Mouse (Mus musculus) heart, embryonic 16.5 days (tissue): ENCODE results near the gene Klhl10. TPM values are rescaled to one million over a fixed set of nuclear protein-coding genes. Genes with fewer than 3 reads are reported as not detected.
A peak's percentile ranks its signal among the peaks of the same experiment; 100 is the strongest.

Experiments
- ATAC-seq: fragments of 200-750 bp; cut with Nextera tagmentation; replicated peaks from 2 replicates; pipeline ENCODE4 v1.8.0; 2017; ENCODE audit warnings: moderate number of reproducible peaks; ENCODE audit not compliant: insufficient read depth, low FRiP score; ENCODE audit errors: extremely low read depth
- H3K27ac ChIP-seq: fragments of 300-500 bp; sonication (generic); 2 replicates; pipeline ENCODE4 v1.5.1; 2014; ENCODE audit warnings: mild to moderate bottlenecking, low read length, control low read depth, moderate library complexity
- H3K27me3 ChIP-seq: fragments of 300-500 bp; sonication (generic); 2 replicates; pipeline ENCODE4 v1.6.1; 2014; ENCODE audit warnings: low read length, mixed read lengths; ENCODE audit not compliant: control insufficient read depth, insufficient read depth
- H3K36me3 ChIP-seq: fragments of 300-500 bp; sonication (generic); 2 replicates; pipeline ENCODE4 v1.6.1; 2014; ENCODE audit not compliant: control insufficient read depth, insufficient read depth
- H3K4me1 ChIP-seq: fragments of 300-500 bp; sonication (generic); 2 replicates; pipeline ENCODE4 v1.6.1; 2014; ENCODE audit warnings: low read length, mixed read lengths; ENCODE audit not compliant: control insufficient read depth, insufficient read depth
- H3K4me2 ChIP-seq: fragments of 300-500 bp; sonication (generic); 2 replicates; pipeline ENCODE4 v1.6.1; 2014; ENCODE audit warnings: low read depth, mild to moderate bottlenecking, control low read depth, low read length
- H3K4me3 ChIP-seq: fragments of 300-500 bp; sonication (generic); 2 replicates; pipeline ENCODE4 v1.5.1; 2014; ENCODE audit warnings: mild to moderate bottlenecking, control low read depth, low read length
- H3K9ac ChIP-seq: fragments of 300-500 bp; sonication (generic); 2 replicates; pipeline ENCODE4 v1.6.1; 2014; ENCODE audit warnings: low read length, control low read depth
- H3K9me3 ChIP-seq: fragments of 300-500 bp; sonication (generic); replicated peaks from 2 replicates; pipeline ENCODE4 v1.6.1; 2016; ENCODE audit warnings: low read length; ENCODE audit not compliant: control insufficient read depth
- WGBS: fragments of 180-500 bp; shearing (Covaris S2); extraction: QIAGEN DNeasy Blood & Tissue Kit; methylation state at CpG from one replicate; pipeline ENCODE4 v1.1.7; 2014; 5-methylcytosine and 5-hydroxymethylcytosine counted together
- polyA plus RNA-seq: library from polyadenylated mRNA; unstranded; fragments of >200 nt; fragmentation: Nextera tagmentation; extraction: Ambion mirVana; gene quantifications from 2 replicates; pipeline ENCODE4 v1.2.1, GENCODE M21; 2015

Gene Klhl10
- polyA plus RNA-seq, 1 experiment from 2014 or later = 0.29 TPM

DNA sequence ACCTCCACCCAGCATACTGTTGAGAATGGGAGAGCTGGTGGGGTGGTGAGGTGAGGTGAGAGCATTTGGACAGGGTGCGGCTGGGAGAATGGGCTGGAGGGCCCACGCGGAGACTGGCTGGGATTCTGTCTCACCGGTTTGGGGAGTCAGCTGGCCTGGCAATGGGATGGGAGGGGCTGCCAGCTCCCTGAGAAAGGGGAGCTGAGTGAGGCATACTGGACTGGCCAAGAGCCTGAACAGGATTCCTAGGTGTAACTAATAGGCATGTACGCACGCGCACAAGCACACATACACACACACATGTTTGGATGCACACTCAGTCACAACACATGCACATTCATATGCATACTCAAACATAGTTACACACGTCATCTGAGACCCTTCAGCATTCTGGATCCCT, 35.4 kb upstream of the Klhl10 start:
- Histone ChIP-seq H3K4me1 (peaks cover 37% of the 10 kb centered on the region), H3K9me3 (no peaks in the 10 kb centered on the region), H3K27me3 (no peaks in the 10 kb centered on the region), H3K27ac (no peak overlapping the region), H3K4me3 (no peak overlapping the region), H3K4me2 (no peak overlapping the region), H3K9ac (no peak overlapping the region), H3K36me3 (peaks cover 8% of the 10 kb centered on the region)
- 78% methylated on average over 8 of the region's 8 CpGs for WGBS
- ATAC-seq = no peak

DNA sequence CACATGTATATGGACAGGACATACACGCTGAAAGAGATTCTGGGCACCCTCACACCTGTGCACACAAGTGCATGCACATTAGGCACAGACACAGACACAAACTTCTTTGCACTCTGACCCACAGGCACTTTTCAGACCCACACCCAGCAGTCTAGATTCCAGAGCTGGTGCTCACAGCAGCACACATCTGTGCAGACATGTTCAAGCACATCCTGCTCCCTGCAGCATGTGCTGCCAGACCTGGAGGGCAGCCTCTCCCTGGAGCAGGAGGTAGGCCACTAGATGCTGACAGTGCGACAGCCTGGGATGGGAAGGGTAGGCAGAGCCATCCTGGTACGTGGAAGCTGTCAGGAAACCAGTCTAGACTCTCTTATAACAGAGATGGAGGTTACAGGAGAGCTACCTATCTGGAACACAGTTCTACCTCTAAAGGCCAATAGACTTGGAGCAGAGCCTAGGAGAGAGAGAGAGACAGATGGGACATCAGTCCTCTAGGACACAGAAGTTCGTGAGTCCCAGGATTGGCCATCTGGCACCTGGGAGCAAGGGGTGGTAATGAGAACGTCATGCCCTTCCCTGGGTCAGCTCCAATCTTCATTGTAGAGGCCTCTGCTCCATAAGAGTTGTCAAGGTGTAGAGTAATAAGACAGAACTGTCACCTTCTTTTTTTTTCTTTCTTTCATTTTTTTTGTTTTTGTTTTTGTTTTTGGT, 34.6 kb upstream of the Klhl10 start:
- H3K9me3 ChIP-seq = no peaks in the 10 kb centered on the region
- H3K4me3 ChIP-seq = no peak overlapping the region
- ATAC-seq = no peak
- H3K9ac ChIP-seq = 0 out of 2 replicates have a peak overlapping the region, but pooled peaks have one; percentile 22
- H3K36me3 ChIP-seq = peaks cover 8% of the 10 kb centered on the region
- no peak overlapping the region for H3K27ac ChIP-seq
- WGBS = 84% methylated on average over 5 of the region's 5 CpGs
- H3K4me1 ChIP-seq = peaks cover 32% of the 10 kb centered on the region
- no peak overlapping the region for H3K4me2 ChIP-seq
- no peaks in the 10 kb centered on the region for H3K27me3 ChIP-seq

DNA sequence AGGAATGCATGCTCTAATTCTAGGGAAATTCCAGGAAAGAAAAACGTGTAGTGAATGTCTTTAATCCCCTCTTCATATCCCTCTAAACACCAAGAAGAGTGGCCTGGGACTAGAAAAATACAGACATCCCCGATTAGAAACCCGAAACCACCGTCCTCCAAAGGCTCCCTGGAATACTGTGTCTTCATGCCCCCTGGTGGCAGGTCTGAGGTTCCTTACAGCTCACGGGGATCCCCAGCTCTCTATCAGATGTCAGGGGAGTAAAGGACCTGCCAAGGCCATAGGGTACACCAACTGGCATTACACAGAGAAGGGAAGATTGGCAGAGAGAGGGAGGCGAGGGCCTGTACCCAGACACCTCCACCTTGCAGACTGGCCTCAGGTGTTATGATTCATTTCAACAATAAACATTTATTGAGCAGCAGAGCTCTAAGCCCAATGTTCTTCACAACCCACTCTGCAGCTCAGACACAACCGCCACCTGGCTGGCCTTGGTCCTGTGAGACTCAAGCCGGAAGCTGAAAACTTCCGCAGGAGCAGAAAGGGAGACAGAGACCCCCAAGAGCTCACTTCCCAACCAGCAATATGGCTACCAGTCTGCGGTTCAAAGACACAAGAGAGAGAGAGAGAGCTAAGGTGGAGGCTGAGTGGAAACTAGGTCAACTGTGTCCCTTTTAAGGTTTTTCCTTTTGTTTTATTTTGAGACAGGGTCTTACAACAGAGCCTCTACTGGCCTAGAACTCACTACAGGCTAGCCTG, 33.5 kb upstream of the Klhl10 start:
- 36% methylated on average over 10 of the region's 10 CpGs for WGBS
- H3K4me3 ChIP-seq = no peak overlapping the region
- no peaks in the 10 kb centered on the region for H3K9me3 ChIP-seq
- H3K9ac ChIP-seq = no peak overlapping the region
- H3K36me3 ChIP-seq = peaks cover 8% of the 10 kb centered on the region
- ATAC-seq = peak; percentile 46; the same call in 1 of the 2 replicates
- peak overlapping the region; percentile 37 for H3K27ac ChIP-seq
- peaks cover 33% of the 10 kb centered on the region for H3K4me1 ChIP-seq
- no peaks in the 10 kb centered on the region for H3K27me3 ChIP-seq
- no peak overlapping the region for H3K4me2 ChIP-seq

DNA sequence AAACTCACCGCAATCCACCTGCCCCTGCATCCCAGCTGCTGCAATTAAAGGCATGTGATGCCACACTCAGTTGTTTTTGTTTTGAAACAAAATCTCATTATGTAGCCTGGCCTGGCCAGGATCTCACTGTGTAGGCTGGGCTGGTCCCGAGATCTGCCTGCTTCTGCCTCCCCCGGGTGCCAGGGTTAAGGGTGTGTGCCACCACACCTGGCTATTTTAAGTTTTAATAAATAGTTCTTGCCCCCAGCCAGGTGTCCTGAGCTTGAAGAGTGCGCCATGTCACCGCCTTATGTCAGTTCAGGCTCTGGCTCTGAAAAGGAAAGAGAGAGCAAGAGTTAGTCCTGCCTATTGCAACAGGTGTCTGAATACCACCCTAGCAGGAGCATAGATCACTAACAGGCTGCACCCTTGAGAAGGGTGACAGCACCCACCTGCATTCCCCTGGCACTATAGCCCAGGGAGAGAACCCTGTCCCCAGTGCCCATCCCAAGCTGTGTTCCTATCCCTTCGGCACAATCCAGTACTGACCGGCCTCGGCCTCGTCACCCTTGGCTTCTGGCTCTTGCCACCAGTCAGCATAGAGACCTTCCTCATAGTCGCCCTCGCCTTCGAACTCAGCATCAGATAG, 32.8 kb upstream of the Klhl10 start:
- 91% methylated on average over 12 of the region's 12 CpGs for WGBS
- no peak for ATAC-seq
- Histone ChIP-seq H3K4me3 (no peak overlapping the region), H3K4me2 (no peak overlapping the region), H3K4me1 (peaks cover 30% of the 10 kb centered on the region), H3K27ac (no peak overlapping the region), H3K36me3 (peaks cover 8% of the 10 kb centered on the region), H3K9me3 (no peaks in the 10 kb centered on the region), H3K9ac (no peak overlapping the region), H3K27me3 (no peaks in the 10 kb centered on the region)

DNA sequence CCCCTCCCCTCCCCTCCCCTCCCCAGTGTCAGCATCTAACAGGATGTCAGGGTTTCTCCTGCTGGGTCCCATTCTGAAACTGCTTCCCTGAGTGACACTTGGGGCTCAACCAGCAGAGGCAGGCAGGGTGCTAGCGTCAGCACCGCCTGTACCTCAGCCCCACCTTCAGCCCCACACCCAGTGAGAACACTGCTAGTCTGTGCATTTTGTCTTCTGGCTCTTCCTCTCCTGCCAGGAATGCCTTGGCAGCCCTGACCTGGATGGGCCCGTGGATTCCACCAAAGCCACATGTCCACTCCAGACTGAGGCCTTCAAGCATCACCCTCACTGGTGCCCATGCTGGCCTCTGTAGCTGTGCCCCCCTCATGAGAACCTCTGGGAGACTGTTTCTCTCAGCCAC, 32.0 kb upstream of the Klhl10 start:
- no peak for ATAC-seq
- no peak overlapping the region for H3K9ac ChIP-seq
- H3K4me3 ChIP-seq = no peak overlapping the region
- no peaks in the 10 kb centered on the region for H3K9me3 ChIP-seq
- H3K4me2 ChIP-seq = no peak overlapping the region
- peaks cover 26% of the 10 kb centered on the region for H3K4me1 ChIP-seq
- H3K27ac ChIP-seq = no peak overlapping the region
- no peaks in the 10 kb centered on the region for H3K27me3 ChIP-seq
- 67% methylated on average over 3 of the region's 3 CpGs for WGBS
- H3K36me3 ChIP-seq = peaks cover 8% of the 10 kb centered on the region

DNA sequence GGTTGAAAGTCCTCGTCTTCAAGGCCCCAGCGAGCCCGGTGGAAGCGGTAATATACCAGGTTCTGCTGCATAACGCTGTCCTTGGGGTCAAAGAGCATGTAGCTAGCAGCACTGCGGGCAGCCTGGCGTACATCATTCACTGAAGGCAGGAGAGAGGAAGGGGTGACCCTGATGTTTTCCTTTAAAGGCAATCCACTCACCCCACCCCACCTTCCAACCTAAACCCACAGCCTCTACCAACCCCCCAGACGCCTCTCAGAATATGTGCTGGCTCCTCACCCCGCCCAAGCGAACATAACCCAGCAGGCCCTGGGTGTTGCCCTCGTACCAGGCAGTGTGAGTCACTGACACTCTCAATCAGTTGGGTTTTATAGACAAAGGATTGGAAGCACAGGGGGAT, 30.0 kb upstream of the Klhl10 start:
- Histone ChIP-seq H3K4me2 (no peak overlapping the region; the same call in 1 of the 2 replicates), H3K4me1 (peaks cover 32% of the 10 kb centered on the region), H3K9me3 (no peaks in the 10 kb centered on the region), H3K27ac (no peak overlapping the region), H3K27me3 (no peaks in the 10 kb centered on the region), H3K9ac (no peak overlapping the region), H3K36me3 (peaks cover 8% of the 10 kb centered on the region), H3K4me3 (no peak overlapping the region)
- ATAC-seq = no peak
- 58% methylated on average over 11 of the region's 11 CpGs for whole genome bisulfite sequencing

DNA sequence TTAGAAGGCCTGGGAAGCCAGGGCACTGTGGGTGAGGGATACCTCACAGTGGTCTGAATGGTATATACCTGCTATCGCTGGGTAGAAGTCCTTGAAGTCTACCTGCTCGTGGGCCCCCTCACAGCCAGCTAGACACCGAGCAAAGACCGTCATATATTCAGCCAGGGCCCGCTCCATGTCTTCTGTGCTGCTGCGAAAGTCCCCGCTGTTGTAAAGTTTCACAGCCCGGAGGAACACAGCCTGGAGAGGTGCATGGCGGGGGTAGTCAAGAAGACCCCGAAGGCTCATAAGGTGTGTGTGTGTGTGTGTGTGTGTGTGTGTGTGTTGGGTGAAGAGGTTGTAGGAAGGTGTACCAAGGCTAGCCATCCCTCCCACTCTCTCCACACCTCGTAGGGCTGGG, 28.2 kb upstream of the Klhl10 start:
- peak overlapping the region; percentile 74 for H3K9ac ChIP-seq
- H3K4me1 ChIP-seq = peaks cover 26% of the 10 kb centered on the region
- 55% methylated on average over 11 of the region's 11 CpGs for WGBS
- no peaks in the 10 kb centered on the region for H3K27me3 ChIP-seq
- peak overlapping the region; percentile 95; the same call in 1 of the 2 replicates for H3K27ac ChIP-seq
- peak overlapping the region; percentile 60 for H3K4me3 ChIP-seq
- ATAC-seq = no peak
- no peaks in the 10 kb centered on the region for H3K9me3 ChIP-seq
- H3K4me2 ChIP-seq = peak overlapping the region; percentile 87
- H3K36me3 ChIP-seq = peaks cover 7% of the 10 kb centered on the region

DNA sequence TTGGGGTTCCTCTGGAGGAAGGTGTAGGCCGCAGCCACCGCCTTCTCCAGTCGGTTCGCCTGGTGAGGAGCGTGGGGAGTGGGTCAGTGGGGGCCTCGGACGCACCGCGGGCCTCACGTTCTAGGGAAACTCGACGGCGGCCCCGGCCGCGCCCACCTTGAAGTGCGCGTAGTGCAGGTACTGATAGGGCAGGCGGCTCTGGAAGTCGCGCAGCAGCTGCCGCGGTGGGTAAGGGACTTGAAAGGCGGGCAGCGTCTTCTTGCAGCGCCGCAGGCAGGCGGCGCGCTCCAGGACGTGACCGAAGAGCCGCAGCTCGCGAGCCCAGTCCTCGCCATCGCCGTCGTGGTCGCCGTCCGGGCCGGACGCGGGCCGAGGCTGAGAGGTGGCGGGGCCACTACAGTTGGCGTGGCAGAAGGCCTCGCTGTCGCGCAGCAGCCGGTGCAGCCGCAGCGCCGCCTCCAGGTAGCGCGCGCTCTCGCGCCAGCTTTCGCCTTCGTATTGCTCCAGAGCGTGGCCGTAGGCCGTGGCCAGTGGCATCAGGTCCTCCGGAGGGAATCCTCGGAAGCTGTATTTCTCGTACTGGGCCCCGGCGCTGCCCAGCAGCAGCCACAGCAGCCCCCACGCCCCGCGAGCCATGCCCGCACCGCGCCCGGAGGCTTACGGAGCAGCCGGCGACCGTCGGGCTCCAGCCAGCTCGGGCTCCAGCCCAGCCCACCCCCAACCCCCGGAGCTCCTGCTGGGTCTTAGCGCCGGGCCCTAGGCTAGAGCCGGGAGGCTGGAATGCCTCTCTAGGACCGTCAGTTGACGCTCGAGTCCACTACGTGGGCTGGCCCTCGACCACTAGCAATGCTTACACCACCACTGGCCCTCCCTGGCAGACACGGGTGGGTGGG, 27.4 kb upstream of the Klhl10 start, which contains the start of gene P3h4:
Gene P3h4, minus strand, starts transcription at position 816 of the 893 bp plus-strand sequence.
- Histone ChIP-seq H3K36me3 (peaks cover 3% of the 10 kb centered on the region), H3K4me1 (peaks cover 26% of the 10 kb centered on the region), H3K27me3 (no peaks in the 10 kb centered on the region), H3K4me3 (peak within 1 kb of the TSS; percentile 60), H3K27ac (peak within 1 kb of the TSS; percentile 95), H3K9me3 (no peaks in the 10 kb centered on the region), H3K4me2 (peak within 1 kb of the TSS; percentile 87), H3K9ac (peak within 1 kb of the TSS; percentile 74)
- ATAC-seq = peak; percentile 92
- 1% methylated on average over 93 of the region's 93 CpGs for WGBS
